Mouse (Mus musculus): ENCODE results near the gene Ntpcr.
A peak's percentile ranks its signal among the peaks of the same experiment; 100 is the strongest.

Ntpcr gene

DNA sequence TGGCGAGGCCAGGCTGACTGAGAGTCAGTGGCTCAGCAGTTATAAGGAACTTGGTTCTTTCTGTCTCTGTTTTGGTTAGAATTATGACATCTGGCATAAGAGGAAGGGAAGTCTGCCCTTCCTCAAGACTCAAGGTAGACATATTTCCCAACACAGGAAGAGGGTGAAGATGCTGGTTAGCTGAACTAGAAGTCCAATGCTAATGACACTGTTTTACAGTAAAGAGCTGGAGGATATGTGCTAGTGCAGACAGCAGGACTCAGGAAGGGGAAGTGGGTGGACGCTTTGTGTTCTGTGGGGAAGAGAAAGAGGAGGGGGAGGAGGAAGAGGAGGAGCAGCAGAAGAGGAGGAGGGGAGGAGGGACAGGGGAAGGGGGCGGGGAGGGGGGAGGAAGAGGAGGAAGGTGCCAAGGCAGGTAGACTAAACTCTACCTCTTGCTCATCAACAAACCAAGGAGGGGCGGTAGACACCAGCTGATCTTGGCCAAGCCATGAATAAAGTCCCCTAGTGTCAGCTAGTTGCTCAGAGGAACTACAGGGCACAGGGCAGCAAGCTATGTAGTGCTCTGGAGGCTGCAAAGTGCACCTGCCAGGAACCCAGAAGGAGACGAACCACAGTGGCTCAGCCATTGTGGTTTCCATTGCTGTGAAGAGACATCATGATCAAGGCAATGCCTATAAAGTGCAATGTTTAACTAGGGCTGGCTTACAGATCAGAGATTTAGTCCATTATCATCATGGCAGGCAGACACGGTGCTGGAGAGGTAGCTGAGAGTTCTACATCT is 4.5 kb upstream of the Ntpcr start:
- peak; percentile 45 for DNase-seq (ENCODE audit: low read depth)

DNA sequence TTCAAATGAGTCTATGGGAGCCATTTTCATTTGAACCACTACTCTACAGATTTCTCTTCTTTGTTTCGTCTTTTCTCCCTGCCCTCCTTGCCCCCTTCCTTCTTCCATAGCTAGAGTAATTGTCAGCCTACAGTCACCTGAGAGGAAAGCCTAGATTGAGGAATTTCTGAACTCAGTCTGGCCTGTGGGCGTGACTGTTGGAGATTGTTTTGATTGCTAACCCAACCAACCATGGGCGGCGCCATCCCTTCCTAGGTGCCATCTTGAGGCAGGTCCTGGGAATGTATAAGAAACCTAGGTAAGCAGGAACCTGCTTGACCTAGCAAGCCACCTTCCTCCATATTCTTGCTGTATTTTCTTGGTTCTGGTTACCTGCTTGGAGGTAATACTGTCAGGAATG is 3.6 kb upstream of the Ntpcr start:
- DNase-seq (ENCODE audit: low read depth) = no peak

DNA sequence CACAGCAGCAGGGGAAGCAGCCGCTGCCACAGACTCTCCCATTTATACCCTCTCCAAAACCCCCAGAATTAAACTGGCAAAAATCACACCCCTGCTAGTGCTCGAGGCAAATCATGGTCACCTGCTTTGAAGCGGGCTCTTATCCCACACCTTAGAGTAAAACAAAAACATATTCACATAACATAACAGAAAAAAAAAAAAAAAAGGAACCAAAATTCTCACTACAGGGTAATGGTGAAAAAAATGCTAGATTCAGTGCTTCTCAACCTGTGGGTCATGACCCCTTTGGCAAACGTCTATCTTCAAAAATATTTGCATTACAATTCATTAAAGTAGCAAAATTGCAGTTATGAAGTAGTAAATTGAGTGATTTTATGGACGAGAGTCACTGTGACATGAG is 2.8 kb upstream of the Ntpcr start:
- DNase-seq (ENCODE audit: low read depth) = no peak

DNA sequence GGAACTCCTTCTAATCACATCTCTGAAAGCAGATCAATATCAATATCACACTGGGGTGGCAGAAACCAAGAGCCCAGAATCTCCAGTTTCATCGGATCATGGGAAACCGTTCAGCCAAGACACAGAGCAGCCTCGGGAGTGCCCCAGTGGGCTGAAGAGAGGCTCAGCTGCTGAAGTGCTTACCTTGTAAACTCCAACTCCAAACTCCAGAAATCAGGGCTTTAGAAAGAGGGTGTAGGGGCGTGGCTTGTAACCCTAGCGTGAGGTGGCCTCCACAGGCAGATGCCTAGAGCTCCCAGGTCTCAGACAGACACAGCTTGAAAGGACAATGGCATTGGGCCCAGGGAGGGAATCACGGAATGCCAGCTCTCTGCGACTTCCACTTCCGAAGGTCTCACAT is 2.0 kb upstream of the Ntpcr start:
- no peak for DNase-seq (ENCODE audit: low read depth)

DNA sequence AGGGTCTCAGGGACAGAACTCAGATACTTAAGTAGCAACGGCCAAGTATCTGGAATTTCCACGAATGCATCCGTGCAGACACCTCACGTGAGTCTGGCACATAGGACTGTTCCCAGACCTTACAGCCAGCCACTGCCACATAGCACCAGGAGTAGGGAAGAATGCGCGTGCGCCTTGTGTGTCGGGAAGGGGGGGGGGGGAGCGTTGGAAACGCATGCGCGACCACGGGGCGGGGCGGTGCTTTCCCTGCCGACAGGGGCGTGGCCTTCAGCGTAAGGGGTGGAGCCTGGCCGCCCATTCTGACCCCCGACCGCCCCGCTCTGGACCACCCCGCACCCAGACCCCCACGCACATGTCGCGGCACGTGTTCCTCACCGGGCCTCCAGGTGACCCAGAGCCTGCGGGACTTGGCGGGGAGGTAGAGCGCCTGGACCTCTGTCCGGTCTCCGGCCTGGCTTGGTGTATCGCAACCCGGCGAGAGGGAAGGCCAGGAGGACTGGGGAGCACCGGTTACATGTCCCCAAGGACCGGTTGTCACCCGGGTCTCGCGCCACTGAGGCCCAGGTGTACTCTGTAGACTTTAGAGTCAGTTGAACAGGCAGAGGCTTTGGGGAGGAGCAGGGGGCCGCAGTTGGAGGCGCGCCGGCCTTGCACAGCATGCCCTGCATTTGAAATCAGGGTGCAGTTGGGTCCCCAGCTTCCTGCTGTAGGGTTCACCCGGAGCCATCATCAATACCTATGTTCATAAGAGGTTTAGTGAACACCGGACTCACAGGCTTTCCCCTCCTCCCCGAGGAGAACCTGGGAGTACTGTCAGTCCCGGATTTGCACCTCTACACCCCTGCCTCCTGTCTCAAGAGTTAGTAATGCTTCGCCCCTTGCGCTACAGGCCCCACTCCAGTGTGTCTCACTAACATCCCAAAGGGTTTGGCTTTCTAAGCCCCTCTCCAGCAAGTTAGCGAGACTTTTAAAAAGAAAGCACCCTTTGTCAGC is 4.5 kb downstream of the Ntpcr start:
- peak; percentile 84 for DNase-seq (ENCODE audit: low read depth)

DNA sequence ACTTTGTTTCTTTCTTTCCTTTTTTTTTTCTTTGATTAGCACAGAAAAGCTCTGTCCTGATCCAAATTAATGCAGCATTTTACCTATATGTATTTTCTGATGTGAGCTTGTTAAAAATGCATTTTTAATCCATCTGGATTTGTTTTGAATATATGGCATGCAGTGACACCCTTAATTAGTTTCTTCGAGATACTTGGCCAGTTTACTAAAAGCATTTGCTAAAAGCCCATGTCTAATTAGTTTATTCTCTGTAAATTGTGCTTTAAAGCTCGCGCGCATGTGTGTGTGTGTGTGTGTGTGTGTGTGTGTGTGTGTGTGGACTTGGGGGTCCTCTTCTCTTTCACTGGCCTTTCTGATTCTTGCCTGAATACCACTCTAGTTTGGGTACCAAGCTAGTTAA is 9.2 kb downstream of the Ntpcr start:
- DNase-seq (ENCODE audit: low read depth) = no peak

DNA sequence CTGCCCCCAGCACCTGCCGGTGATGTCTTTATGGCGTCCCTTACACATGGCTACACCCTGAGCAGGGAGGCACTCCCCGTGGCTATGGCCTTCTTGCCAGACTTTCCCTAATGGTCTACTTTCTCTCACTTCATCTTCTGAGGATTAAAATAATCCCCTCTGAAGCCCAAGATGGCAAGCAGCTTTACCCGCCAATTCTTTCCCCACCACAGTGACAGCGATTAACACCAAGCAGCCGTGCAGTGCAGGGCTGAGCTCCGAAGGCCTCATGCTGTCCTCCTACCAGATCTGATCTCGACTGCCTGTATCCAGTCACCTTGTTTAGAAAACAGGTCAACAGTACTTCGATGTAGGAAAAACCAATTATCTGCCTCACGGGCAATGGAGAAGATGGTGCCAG is 10.9 kb downstream of the Ntpcr start:
- DNase-seq (ENCODE audit: low read depth) = no peak

DNA sequence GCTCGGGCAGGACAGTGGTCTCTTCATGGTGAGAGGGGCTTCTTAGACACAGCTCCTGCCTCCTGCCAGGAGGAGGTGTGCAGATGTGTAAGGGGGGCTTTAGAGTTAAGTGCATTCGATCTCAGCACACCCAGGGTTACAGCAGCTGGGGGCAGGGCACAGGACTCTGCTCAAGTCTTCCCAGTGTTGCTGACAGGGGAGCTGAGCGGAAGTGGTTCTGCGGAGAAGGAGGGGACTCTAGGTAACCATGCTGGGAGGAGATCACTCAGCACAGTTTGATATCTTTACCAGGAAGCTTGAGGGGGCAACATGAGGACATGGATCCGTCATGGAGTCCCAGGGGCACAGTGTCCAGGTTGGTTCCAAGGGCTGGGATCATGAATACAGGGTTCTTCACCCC is 11.6 kb downstream of the Ntpcr start:
- no peak for DNase-seq (ENCODE audit: low read depth)

DNA sequence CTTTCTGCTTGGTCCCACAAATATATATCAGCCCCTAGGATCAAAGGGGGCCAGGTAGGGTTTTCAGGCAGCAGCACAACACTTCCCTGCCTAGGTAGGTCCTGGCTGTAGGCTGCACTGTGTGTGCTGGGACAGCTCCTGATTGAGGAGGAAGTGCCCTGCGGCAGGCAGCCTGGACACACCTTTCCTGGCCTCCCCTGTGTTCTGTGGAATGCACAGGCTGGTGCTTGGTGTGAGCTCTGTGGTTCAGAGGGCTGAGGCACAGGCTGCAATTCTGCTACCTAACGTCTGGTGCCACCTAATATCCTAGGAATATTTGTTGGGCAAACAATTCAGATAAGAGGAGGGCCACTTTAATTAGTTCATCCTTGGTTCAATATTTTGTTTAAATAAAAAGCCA is 12.1 kb downstream of the Ntpcr start:
- no peak for DNase-seq (ENCODE audit: low read depth)

DNA sequence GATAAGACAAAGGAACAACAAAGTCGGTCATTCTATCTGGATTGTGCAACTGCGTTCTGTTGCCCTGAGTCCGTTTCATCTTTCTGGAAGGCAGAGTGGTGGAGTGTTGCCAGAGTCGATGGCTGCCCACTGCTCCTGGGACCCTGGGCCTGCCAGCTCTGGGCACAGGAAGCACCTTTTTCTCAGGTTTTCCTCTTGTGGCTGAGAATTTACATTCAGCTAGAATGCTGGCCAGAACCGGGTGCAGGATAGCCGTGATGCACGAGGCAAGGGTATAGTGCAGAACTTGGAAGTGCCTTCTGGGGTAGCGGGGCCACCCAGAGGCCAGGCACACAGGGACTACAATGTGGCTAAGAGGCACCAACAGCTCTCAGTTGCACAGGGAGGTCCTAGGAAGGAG is 12.6 kb downstream of the Ntpcr start:
- no peak for DNase-seq (ENCODE audit: low read depth)

DNA sequence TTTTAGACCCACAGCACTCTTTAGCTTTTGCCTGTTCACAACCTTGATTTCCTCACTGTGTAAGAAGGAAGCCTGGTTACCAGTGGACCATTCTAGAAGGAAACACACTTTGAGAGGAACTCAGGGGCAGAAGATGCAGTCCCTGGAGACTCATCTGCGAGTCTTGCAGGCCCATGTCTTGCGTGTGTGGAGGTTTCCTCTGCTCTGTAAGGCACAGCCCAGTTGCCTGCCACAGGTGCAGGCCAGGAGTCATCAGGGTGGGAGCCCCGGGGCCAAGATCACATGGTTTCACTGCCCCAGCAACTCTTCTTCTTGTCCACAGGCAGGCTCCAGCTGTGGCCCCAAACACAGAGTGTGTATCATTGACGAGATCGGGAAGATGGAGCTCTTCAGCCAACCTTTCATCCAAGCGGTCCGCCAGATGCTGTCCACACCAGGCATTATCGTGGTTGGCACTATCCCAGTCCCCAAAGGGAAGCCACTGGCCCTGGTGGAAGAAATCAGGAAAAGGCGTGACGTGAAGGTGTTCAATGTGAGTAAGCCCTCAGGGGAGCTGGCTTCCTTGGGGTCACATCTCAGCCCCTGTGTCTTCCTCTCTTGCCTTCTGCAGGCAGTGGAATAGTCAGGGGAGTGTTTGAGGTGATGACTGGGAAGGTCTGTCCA is 15.3 kb downstream of the Ntpcr start:
- no peak for DNase-seq (ENCODE audit: low read depth)

DNA sequence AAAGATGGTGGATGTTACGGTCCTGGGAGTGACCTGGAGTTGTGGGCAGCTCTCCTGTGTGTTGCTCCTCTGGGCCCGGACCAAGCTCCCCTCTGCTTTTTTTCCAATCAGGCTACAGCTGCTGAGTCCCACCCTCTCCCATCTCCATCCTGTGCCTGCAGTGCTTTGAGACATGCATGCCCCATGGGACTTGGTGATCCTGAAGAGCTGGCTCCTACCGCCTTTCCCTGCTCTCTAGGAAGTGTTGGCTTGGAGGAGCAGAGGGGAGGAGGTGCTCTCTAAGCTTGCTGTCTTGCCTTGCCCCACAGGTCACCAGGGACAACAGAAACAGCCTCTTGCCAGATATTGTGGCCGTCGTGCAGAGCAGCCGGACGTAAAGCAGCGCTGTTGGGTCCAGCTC is 17.6 kb downstream of the Ntpcr start:
- no peak for DNase-seq (ENCODE audit: low read depth)

DNA sequence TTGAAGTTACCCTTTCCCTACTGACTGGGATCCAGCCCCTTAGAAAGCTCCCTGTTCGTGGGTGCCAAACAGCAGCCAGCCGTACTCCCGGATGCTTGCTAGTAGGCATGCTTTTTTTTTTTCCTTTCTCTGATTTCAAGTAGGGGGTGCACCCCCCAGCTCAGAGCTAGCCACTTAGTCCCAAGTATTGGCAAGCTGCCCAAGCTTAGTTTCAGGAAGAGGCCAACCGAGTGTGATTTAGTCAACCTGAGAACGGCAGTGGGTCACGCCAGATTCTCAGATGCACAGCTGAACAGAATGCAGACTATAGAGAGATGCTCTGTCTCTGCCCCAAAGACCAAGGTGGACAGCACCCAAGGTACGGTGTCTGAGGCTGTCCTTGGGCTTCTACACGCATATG is 21.1 kb downstream of the Ntpcr start:
- no peak for DNase-seq (ENCODE audit: low read depth)

DNA sequence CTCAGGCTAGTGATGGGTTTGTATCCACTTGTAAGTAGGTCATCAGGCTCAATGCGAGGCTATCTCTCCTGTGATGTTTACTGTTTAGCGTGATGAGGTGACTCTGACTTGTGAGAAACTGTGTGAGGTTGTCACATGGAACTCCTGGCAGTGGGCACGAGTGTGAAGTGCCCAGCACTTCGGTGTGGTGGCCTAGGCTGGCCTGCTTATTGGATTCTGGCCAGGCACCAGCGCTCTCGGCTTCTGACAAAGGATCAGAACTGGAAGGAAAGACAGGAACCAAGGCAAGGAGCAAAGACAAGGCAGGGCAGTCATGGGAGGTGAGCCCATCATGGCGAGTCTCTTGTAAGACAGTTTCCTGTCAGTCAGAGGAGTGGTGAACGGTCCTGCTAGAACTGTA is 26.1 kb downstream of the Ntpcr start:
- no peak for DNase-seq (ENCODE audit: low read depth)

DNA sequence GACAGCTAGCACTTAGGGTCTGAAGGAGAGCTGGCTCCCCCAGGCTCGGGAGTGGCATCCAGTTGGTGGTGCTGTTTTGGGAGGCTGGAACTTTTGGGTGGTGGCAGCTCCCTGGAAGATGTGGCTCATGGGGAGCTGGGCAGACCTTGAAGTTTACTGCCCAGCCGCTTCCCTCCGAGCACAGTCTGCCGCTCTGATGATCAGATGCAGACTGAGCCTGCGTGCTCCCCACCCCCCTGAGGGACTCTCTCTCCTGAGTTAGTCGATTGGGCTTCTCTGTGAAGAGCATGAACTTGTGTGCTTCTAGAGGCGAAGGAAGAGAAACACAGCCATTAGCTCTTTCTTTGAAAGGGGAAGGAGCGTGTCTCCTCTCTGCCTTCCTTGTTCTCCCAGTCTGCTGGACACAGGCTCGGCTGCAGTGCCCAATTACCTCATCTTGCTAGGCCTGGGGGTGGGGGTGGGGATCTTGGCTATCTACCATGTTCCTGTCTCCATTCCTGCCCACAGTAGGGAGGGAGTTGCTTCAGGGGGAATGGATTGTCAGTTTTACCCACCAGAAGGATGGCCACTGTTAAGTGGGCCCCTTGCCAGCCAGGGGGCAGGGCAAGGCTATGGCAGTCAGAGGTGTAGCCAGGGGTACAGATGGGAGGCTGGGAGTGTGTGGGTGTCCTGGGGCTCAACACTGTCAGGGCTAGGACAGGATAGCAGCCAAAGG is 26.8 kb downstream of the Ntpcr start:
- DNase-seq (ENCODE audit: low read depth) = no peak

DNA sequence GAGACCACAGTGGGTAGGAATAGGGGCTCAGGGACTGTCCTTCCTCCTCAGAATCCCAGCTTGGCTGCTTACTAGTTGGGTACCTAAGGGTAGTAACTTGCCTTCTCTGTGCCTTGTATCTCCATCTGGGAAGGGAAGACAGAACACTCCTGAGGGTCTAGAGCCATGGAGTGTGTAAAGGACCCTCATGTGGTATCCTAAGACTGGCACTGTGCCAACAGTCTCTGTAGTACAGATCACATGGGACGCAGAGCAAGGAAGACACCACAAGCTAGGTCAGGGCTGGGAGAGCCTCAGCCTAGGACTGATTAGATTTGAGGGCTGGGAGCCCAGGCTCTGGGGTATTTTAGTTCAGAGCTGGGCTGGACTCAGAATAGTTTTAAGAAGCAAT is 27.3 kb downstream of the Ntpcr start:
- DNase-seq (ENCODE audit: low read depth) = no peak

DNA sequence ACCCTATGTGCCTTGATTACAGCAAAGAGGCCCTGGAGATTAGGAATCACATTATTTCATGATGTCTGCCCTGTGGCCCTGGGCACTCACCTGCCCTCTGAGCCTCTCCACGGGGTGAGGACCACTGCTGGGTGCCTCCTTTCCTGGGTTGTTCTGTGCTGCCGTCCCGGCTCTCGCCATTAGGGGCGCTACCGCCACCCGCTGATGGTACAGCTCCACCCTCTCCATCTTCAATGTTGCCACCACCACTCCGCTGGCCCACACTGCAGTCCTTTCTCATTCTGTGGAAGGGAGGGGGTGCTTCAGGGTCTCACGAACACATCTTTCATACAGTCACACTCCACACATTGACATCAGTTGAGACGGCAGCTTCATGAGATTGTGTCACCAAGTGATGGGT is 29.3 kb downstream of the Ntpcr start:
- DNase-seq (ENCODE audit: low read depth) = peak; percentile 33

DNA sequence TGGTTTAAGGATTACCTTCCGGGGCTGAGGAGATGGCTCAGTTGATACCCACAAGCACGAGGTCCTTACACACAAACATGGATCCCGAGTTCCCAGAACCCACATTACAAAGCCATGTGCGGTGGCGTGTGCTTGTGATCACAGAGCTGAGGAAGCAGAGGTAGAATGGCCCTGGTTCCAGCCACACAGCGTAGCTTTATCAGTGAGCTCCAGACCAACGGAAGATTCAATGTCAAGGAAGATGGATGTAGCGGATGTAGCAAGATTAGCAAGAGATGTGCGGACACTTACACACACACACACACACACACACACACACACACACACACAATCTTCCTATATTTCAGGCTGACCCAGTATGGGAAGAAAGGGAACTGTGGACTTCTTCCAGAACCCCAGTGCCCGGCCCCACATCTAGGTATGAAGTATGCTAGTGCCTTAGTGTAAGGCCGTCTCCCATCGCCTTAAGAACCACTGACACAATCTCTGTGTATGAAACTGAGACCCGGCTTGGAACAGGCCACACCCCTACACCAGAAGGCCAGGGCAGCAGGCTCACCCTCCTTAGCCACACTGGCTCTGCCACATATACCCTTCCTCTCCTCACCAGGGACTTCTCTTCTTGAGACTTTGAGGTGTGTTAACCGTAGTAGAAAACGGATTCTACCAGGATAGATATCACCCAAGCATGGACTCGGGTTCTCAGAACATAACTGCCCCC is 33.5 kb downstream of the Ntpcr start:
- no peak for DNase-seq (ENCODE audit: low read depth)

DNA sequence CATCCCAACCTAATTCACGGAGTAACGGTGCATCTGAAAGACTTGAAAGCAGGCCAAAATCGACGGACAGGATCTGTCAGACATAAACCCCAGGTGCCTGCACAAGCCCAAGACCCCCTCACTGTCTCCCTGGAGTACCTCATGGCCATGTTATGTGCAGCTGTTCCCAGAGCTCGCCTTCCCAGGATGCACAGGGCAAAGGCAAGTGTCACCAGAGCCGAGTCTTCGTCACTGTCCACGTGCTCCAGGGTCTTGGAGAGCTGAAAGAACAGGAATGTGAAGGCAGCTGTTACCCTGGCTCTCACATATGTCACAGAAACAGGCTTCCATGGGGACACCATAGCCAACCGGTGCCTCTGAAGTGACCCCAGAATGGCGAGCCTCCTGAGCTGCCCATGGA is 38.3 kb downstream of the Ntpcr start:
- no peak for DNase-seq (ENCODE audit: low read depth)

DNA sequence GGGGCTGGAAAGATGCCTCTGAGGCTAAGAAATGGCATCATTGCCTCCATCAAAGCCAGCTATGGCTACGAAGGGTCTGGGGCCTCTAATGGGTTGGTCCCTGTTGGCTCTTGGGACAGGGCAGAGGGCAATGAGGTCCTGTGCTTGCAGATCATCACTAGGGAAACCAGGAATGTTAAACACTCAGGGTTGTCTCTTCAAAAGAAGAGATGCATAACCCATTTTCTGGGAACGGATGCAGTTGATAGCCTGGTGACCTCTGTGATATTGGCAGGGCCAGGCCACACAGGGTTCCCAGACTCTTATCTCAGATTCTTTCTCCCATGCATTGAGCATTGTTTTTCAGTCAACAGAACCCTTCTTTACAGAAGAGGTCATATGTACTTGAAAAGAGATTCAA is 42.5 kb downstream of the Ntpcr start:
- no peak for DNase-seq (ENCODE audit: low read depth)

DNA sequence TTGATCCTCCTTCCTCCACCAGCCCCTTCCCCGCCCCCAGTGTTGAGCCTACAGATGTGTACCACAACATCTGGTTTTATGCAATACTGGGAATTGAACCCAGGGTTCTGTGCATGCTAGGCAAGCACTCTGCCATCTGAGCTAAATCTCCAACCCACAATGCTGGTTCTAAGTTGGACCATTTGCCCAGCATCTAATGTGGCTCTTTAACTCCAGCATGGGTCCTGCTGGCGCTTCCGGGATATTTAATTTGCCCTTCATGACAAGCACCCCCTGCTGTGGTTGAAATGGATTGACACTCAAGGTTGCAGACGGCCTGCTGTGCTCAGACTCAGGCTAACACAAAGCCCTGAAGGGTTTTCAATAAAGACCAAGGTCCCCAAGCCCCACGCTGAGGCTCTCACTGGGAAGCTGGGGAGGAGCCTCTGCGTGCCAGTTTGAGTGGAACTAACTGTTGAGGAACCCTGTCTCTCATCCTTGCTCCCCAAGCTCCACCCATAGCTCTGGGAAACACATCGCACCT is 43.6 kb downstream of the Ntpcr start:
- DNase-seq (ENCODE audit: low read depth) = no peak
